Mouse (Mus musculus) neural tube, embryonic 15.5 days (tissue): ENCODE data around the gene Hipk2. TPM values are rescaled to one million over a fixed set of nuclear protein-coding genes. Genes with fewer than 3 reads are reported as not detected.

Experiments used
- ATAC-seq: fragments of 200-750 bp; cut with Nextera tagmentation; 2 replicates; pipeline ENCODE4 v1.8.0; 2017; ENCODE audit warnings: mild to moderate bottlenecking, moderate TSS enrichment, moderate library complexity; ENCODE audit not compliant: low FRiP score
- H3K27ac ChIP-seq: fragments of 300-500 bp; sonication (generic); replicated peaks from 2 replicates; pipeline ENCODE4 v1.5.1; 2015; ENCODE audit warnings: mild to moderate bottlenecking, inconsistent platforms
- H3K27me3 ChIP-seq: fragments of 300-500 bp; sonication (generic); replicated peaks from 2 replicates; pipeline ENCODE4 v1.6.1; 2015; ENCODE audit warnings: inconsistent platforms
- H3K36me3 ChIP-seq: fragments of 300-500 bp; sonication (generic); 2 replicates; pipeline ENCODE4 v1.6.1; 2015; ENCODE audit warnings: inconsistent platforms
- H3K4me1 ChIP-seq: fragments of 300-500 bp; sonication (generic); 2 replicates; pipeline ENCODE4 v1.6.1; 2015; ENCODE audit warnings: inconsistent platforms
- H3K4me2 ChIP-seq: fragments of 300-500 bp; sonication (generic); 2 replicates; pipeline ENCODE4 v1.6.1; 2015; ENCODE audit warnings: inconsistent platforms, mild to moderate bottlenecking, moderate library complexity
- H3K4me3 ChIP-seq: fragments of 300-500 bp; sonication (generic); replicated peaks from 2 replicates; pipeline ENCODE4 v1.5.1; 2015; ENCODE audit warnings: mild to moderate bottlenecking, inconsistent platforms
- H3K9ac ChIP-seq: fragments of 300-500 bp; sonication (generic); replicated peaks from 2 replicates; pipeline ENCODE4 v1.6.1; 2015; ENCODE audit warnings: mild to moderate bottlenecking, inconsistent platforms
- H3K9me3 ChIP-seq: fragments of 300-500 bp; sonication (generic); replicated peaks from 2 replicates; pipeline ENCODE4 v1.6.1; 2016; ENCODE audit warnings: inconsistent platforms
- WGBS: fragments of 180-500 bp; shearing (Covaris S2); methylation state at CpG from one replicate; pipeline ENCODE4 v1.1.7; 2015; ENCODE audit warnings: mixed read lengths; 5-methylcytosine and 5-hydroxymethylcytosine counted together
- polyA plus RNA-seq: library from polyadenylated mRNA; unstranded; fragments of >200 nt; fragmentation: Nextera tagmentation; extraction: Ambion mirVana; gene quantifications from 2 replicates; pipeline ENCODE4 v1.2.1, GENCODE M21; 2015

Hipk2 gene
- 32.9 and 33.0 TPM in 2 replicates for polyA plus RNA-seq

GRCm38 (mm10) chr6:38876071-38876911, at the start of gene Hipk2:
Gene Hipk2, minus strand, starts transcription at chr6:38876165.
- peak; percentile 88 for ATAC-seq
- Histone ChIP-seq H3K36me3 (no peaks in the 10 kb centered on the region), H3K9me3 (no peaks in the 10 kb centered on the region), H3K27ac (peak within 1 kb of the TSS; percentile 96), H3K4me3 (peak within 1 kb of the TSS; percentile 75), H3K4me2 (peak within 1 kb of the TSS; percentile 69), H3K4me1 (peaks cover 34% of the 10 kb centered on the region), H3K27me3 (no peaks in the 10 kb centered on the region), H3K9ac (peak within 1 kb of the TSS; percentile 98)
- under 1% methylated on average over 65 of the region's 108 CpGs for WGBS

GRCm38 (mm10) chr6:38925719-38926118, 49.8 kb upstream of the Hipk2 start:
- ATAC-seq = no peak
- Histone ChIP-seq H3K4me3 (0 out of 2 replicates have a peak overlapping the region, but pooled peaks have one; percentile 2), H3K9ac (no peak overlapping the region), H3K4me1 (peaks cover 15% of the 10 kb centered on the region), H3K9me3 (no peaks in the 10 kb centered on the region), H3K4me2 (peak overlapping the region; percentile 41), H3K36me3 (no peaks in the 10 kb centered on the region), H3K27ac (no peak overlapping the region), H3K27me3 (no peaks in the 10 kb centered on the region)
- WGBS = 64% methylated on average over 7 of the region's 7 CpGs

- no peak overlapping the region for H3K4me2 ChIP-seq
- H3K27me3 ChIP-seq = no peaks in the 10 kb centered on the region
- H3K4me1 ChIP-seq = peaks cover 15% of the 10 kb centered on the region
- no peak overlapping the region for H3K4me3 ChIP-seq
- H3K36me3 ChIP-seq = no peaks in the 10 kb centered on the region
- H3K9me3 ChIP-seq = no peaks in the 10 kb centered on the region
- H3K27ac ChIP-seq = no peak overlapping the region
- 94% methylated on average over 18 of the region's 18 CpGs for WGBS
- ATAC-seq = no peak
- H3K9ac ChIP-seq = no peak overlapping the region
These were observed 48.2 kb upstream of the Hipk2 start for GRCm38 (mm10) chr6:38923870-38924817.

- H3K27me3 ChIP-seq = no peaks in the 10 kb centered on the region
- H3K9me3 ChIP-seq = no peaks in the 10 kb centered on the region
- H3K4me1 ChIP-seq = peaks cover 15% of the 10 kb centered on the region
- no peak overlapping the region for H3K27ac ChIP-seq
- no peak overlapping the region for H3K4me3 ChIP-seq
- no peaks in the 10 kb centered on the region for H3K36me3 ChIP-seq
- WGBS = 90% methylated on average over 4 of the region's 4 CpGs
- ATAC-seq = no peak
- H3K4me2 ChIP-seq = no peak overlapping the region
- H3K9ac ChIP-seq = no peak overlapping the region
These were observed 47.5 kb upstream of the Hipk2 start for GRCm38 (mm10) chr6:38923450-38923849.

- no peak overlapping the region for H3K9ac ChIP-seq
These were observed 46.6 kb upstream of the Hipk2 start for GRCm38 (mm10) chr6:38922517-38922916.

GRCm38 (mm10) chr6:38921810-38922116, 45.8 kb upstream of the Hipk2 start:
- Histone ChIP-seq H3K9ac (no peak overlapping the region), H3K27ac (no peak overlapping the region), H3K27me3 (no peaks in the 10 kb centered on the region), H3K4me3 (no peak overlapping the region), H3K9me3 (no peaks in the 10 kb centered on the region), H3K4me1 (peaks cover 9% of the 10 kb centered on the region), H3K4me2 (no peak overlapping the region), H3K36me3 (no peaks in the 10 kb centered on the region)
- no peak for ATAC-seq
- WGBS = 91% methylated on average over 8 of the region's 8 CpGs

More at GRCm38 (mm10) chr6:38922517-38922916, 46.6 kb upstream of the Hipk2 start:
- H3K4me1 ChIP-seq = peaks cover 15% of the 10 kb centered on the region
- WGBS = 59% methylated on average over 2 of the region's 2 CpGs
- no peaks in the 10 kb centered on the region for H3K27me3 ChIP-seq
- H3K27ac ChIP-seq = no peak overlapping the region
- no peaks in the 10 kb centered on the region for H3K9me3 ChIP-seq
- H3K36me3 ChIP-seq = no peaks in the 10 kb centered on the region
- H3K4me3 ChIP-seq = no peak overlapping the region
- ATAC-seq = no peak
- H3K4me2 ChIP-seq = no peak overlapping the region

- no peak for ATAC-seq
- WGBS = 73% methylated on average over 17 of the region's 17 CpGs
- no peaks in the 10 kb centered on the region for H3K36me3 ChIP-seq
- H3K27ac ChIP-seq = no peak overlapping the region
- H3K4me2 ChIP-seq = no peak overlapping the region
- no peaks in the 10 kb centered on the region for H3K27me3 ChIP-seq
- no peak overlapping the region for H3K9ac ChIP-seq
- H3K4me1 ChIP-seq = peaks cover 3% of the 10 kb centered on the region
- H3K9me3 ChIP-seq = no peaks in the 10 kb centered on the region
- no peak overlapping the region for H3K4me3 ChIP-seq
These were observed 45.3 kb upstream of the Hipk2 start for GRCm38 (mm10) chr6:38921095-38921809.

- Histone ChIP-seq H3K4me1 (0 out of 2 replicates have a peak, but pooled peaks cover 2% of the 10 kb centered on the region), H3K27me3 (no peaks in the 10 kb centered on the region)
- 79% methylated on average over 6 of the region's 6 CpGs for WGBS
These were observed 44.2 kb upstream of the Hipk2 start for GRCm38 (mm10) chr6:38920141-38920540.

GRCm38 (mm10) chr6:38919135-38919740, 43.3 kb upstream of the Hipk2 start:
- no peaks in the 10 kb centered on the region for H3K36me3 ChIP-seq
- H3K27ac ChIP-seq = no peak overlapping the region
- H3K9ac ChIP-seq = no peak overlapping the region
- WGBS = 80% methylated on average over 14 of the region's 14 CpGs
- no peaks in the 10 kb centered on the region for H3K27me3 ChIP-seq
- H3K4me1 ChIP-seq = 0 out of 2 replicates have a peak, but pooled peaks cover 2% of the 10 kb centered on the region
- no peak overlapping the region for H3K4me3 ChIP-seq
- no peaks in the 10 kb centered on the region for H3K9me3 ChIP-seq
- H3K4me2 ChIP-seq = no peak overlapping the region
- no peak for ATAC-seq

More at GRCm38 (mm10) chr6:38920141-38920540, 44.2 kb upstream of the Hipk2 start:
- Histone ChIP-seq H3K4me2 (no peak overlapping the region), H3K27ac (no peak overlapping the region), H3K4me3 (no peak overlapping the region), H3K9me3 (no peaks in the 10 kb centered on the region), H3K36me3 (no peaks in the 10 kb centered on the region), H3K9ac (no peak overlapping the region)
- ATAC-seq = no peak

GRCm38 (mm10) chr6:38918728-38919127, 42.8 kb upstream of the Hipk2 start:
- H3K9me3 ChIP-seq = no peaks in the 10 kb centered on the region
- no peaks in the 10 kb centered on the region for H3K27me3 ChIP-seq
- no peak overlapping the region for H3K27ac ChIP-seq
- no peak for ATAC-seq
- no peaks in the 10 kb centered on the region for H3K36me3 ChIP-seq
- H3K4me3 ChIP-seq = no peak overlapping the region
- H3K9ac ChIP-seq = no peak overlapping the region
- H3K4me1 ChIP-seq = 0 out of 2 replicates have a peak, but pooled peaks cover 2% of the 10 kb centered on the region
- H3K4me2 ChIP-seq = no peak overlapping the region
- 80% methylated on average over 4 of the region's 4 CpGs for WGBS

- ATAC-seq = no peak
- 75% methylated on average over 3 of the region's 3 CpGs for WGBS
These were observed 41.5 kb upstream of the Hipk2 start for GRCm38 (mm10) chr6:38917415-38917814.

More at GRCm38 (mm10) chr6:38917415-38917814, 41.5 kb upstream of the Hipk2 start:
- H3K27ac ChIP-seq = no peak overlapping the region
- H3K4me3 ChIP-seq = no peak overlapping the region
- H3K4me1 ChIP-seq = peaks cover 7% of the 10 kb centered on the region; the same call in 1 of the 2 replicates
- no peaks in the 10 kb centered on the region for H3K9me3 ChIP-seq
- no peak overlapping the region for H3K4me2 ChIP-seq
- no peak overlapping the region for H3K9ac ChIP-seq
- no peaks in the 10 kb centered on the region for H3K27me3 ChIP-seq
- H3K36me3 ChIP-seq = no peaks in the 10 kb centered on the region
